Mouse (Mus musculus) lung, postnatal 0 days (tissue): ENCODE measurements around the gene Clcn2. TPM values are rescaled to one million over a fixed set of nuclear protein-coding genes. Genes with fewer than 3 reads are reported as not detected.

ENCODE experiments used
- ATAC-seq: fragments of 200-750 bp; cut with Nextera tagmentation; 2 replicates; pipeline ENCODE4 v1.8.0; 2017; ENCODE audit warnings: moderate library complexity
- DNase-seq: peaks from one replicate; pipeline ENCODE4 v3.0.0-alpha.2; 2016; ENCODE audit warnings: low spot score
- H3K27ac ChIP-seq: fragments of 300-500 bp; sonication (generic); 2 replicates; pipeline ENCODE4 v1.5.1; 2014; ENCODE audit warnings: antibody characterized with exemption, mild to moderate bottlenecking, low read length, mixed read lengths
- H3K27me3 ChIP-seq: fragments of 300-500 bp; sonication (generic); replicated peaks from 2 replicates; pipeline ENCODE4 v1.6.1; 2014; ENCODE audit warnings: low read length, mixed read lengths; ENCODE audit not compliant: insufficient read depth
- H3K36me3 ChIP-seq: fragments of 300-500 bp; sonication (generic); 2 replicates; pipeline ENCODE4 v1.6.1; 2014; ENCODE audit warnings: low read length, mixed read lengths; ENCODE audit not compliant: insufficient read depth
- H3K4me1 ChIP-seq: fragments of 300-500 bp; sonication (generic); 2 replicates; pipeline ENCODE4 v1.6.1; 2014; ENCODE audit warnings: antibody characterized with exemption, low read depth, low read length, mixed read lengths; ENCODE audit not compliant: insufficient read depth
- H3K4me2 ChIP-seq: fragments of 300-500 bp; sonication (generic); replicated peaks from 2 replicates; pipeline ENCODE4 v1.6.1; 2014; ENCODE audit warnings: low read depth, mild to moderate bottlenecking, low read length, moderate library complexity, mixed read lengths
- H3K4me3 ChIP-seq: fragments of 300-500 bp; sonication (generic); 2 replicates; pipeline ENCODE4 v1.5.1; 2014; ENCODE audit warnings: low read depth, low read length
- H3K9ac ChIP-seq: fragments of 300-500 bp; sonication (generic); replicated peaks from 2 replicates; pipeline ENCODE4 v1.6.1; 2014; ENCODE audit warnings: low read depth, mild to moderate bottlenecking
- H3K9me3 ChIP-seq: fragments of 300-500 bp; sonication (generic); 2 replicates; pipeline ENCODE4 v1.6.1; 2016; ENCODE audit warnings: low read length, mixed read lengths
- CTCF ChIP-seq: IDR thresholded peaks from 2 replicates; pipeline ENCODE4 v1.5.1; 2016; ENCODE audit warnings: antibody characterized with exemption, mild to moderate bottlenecking
- EP300 ChIP-seq: IDR thresholded peaks from 2 replicates; pipeline ENCODE4 v1.6.1; 2016; ENCODE audit warnings: antibody characterized with exemption, mild to moderate bottlenecking, control low read depth
- WGBS: fragments of 180-500 bp; shearing (Covaris S2); extraction: QIAGEN DNeasy Blood & Tissue Kit; methylation state at CpG from one replicate; pipeline ENCODE4 v1.1.7; 2014; 5-methylcytosine and 5-hydroxymethylcytosine counted together
- polyA plus RNA-seq: library from polyadenylated mRNA; unstranded; fragments of >200 nt; fragmentation: Nextera tagmentation; extraction: Ambion mirVana; gene quantifications from 2 replicates; pipeline ENCODE4 v1.2.1, GENCODE M21; 2015

Clcn2 gene
- polyA plus RNA-seq, 1 experiment from 2014 or later: 1.8 TPM

- H3K9me3 ChIP-seq: no peaks in the 10 kb centered on the region
- ATAC-seq (no peak), DNase-seq (no peak)
- no peaks in the 10 kb centered on the region for H3K4me1 ChIP-seq
- WGBS: 79% methylated on average over 7 of the region's 7 CpGs
- H3K4me2 ChIP-seq: no peak overlapping the region
- H3K27me3 ChIP-seq: no peaks in the 10 kb centered on the region
- TF ChIP-seq EP300 (no peak), CTCF (no peak)
- H3K9ac ChIP-seq: no peak overlapping the region
- H3K27ac ChIP-seq: no peak overlapping the region
- no peaks in the 10 kb centered on the region for H3K36me3 ChIP-seq
- no peak overlapping the region for H3K4me3 ChIP-seq
These were observed 7.8 kb upstream of the Clcn2 start for GRCm38 (mm10) chr16:20725321-20725720.

- Histone ChIP-seq H3K36me3 (no peaks in the 10 kb centered on the region), H3K9ac (no peak overlapping the region), H3K27me3 (no peaks in the 10 kb centered on the region), H3K9me3 (no peaks in the 10 kb centered on the region), H3K4me2 (no peak overlapping the region), H3K4me3 (no peak overlapping the region), H3K27ac (no peak overlapping the region), H3K4me1 (no peaks in the 10 kb centered on the region)
- 31% methylated on average over 5 of the region's 5 CpGs for WGBS
- ATAC-seq (peak; percentile 84), DNase-seq (peak; percentile 82)
- TF ChIP-seq EP300 (no peak), CTCF (peak; percentile 97)
These were observed 6.8 kb upstream of the Clcn2 start for GRCm38 (mm10) chr16:20724338-20724748.

- no peak for ATAC-seq
- no peak overlapping the region for H3K27ac ChIP-seq
- H3K9ac ChIP-seq: no peak overlapping the region
- no peaks in the 10 kb centered on the region for H3K27me3 ChIP-seq
- H3K36me3 ChIP-seq: no peaks in the 10 kb centered on the region
- no peaks in the 10 kb centered on the region for H3K9me3 ChIP-seq
- H3K4me1 ChIP-seq: peaks cover 5% of the 10 kb centered on the region; the same call in 1 of the 2 replicates
- no peak for DNase-seq
- no peak overlapping the region for H3K4me2 ChIP-seq
- 35% methylated on average over 4 of the region's 4 CpGs for WGBS
- no peak for TF ChIP-seq EP300
- TF ChIP-seq CTCF: no peak
- no peak overlapping the region for H3K4me3 ChIP-seq
These were observed 5.7 kb upstream of the Clcn2 start for GRCm38 (mm10) chr16:20723247-20723646.

GRCm38 (mm10) chr16:20722736-20723135 is 5.2 kb upstream of the Clcn2 start:
- no peak overlapping the region for H3K9ac ChIP-seq
- no peak overlapping the region for H3K27ac ChIP-seq
- no peak for DNase-seq
- no peaks in the 10 kb centered on the region for H3K27me3 ChIP-seq
- ATAC-seq: no peak
- TF ChIP-seq CTCF (no peak), EP300 (no peak)
- no peaks in the 10 kb centered on the region for H3K36me3 ChIP-seq
- WGBS: 53% methylated on average over 4 of the region's 4 CpGs
- no peak overlapping the region for H3K4me2 ChIP-seq
- no peak overlapping the region for H3K4me3 ChIP-seq
- peaks cover 7% of the 10 kb centered on the region; the same call in 1 of the 2 replicates for H3K4me1 ChIP-seq
- H3K9me3 ChIP-seq: no peaks in the 10 kb centered on the region

- Histone ChIP-seq H3K4me1 (peaks cover 9% of the 10 kb centered on the region; the same call in 1 of the 2 replicates), H3K36me3 (no peaks in the 10 kb centered on the region), H3K27me3 (no peaks in the 10 kb centered on the region), H3K9ac (no peak overlapping the region), H3K4me3 (no peak overlapping the region), H3K4me2 (no peak overlapping the region), H3K27ac (no peak overlapping the region), H3K9me3 (no peaks in the 10 kb centered on the region)
- WGBS: 78% methylated on average over 10 of the region's 10 CpGs
- no peak for TF ChIP-seq EP300
- TF ChIP-seq CTCF: no peak
- ATAC-seq (no peak), DNase-seq (no peak)
These were observed 4.3 kb upstream of the Clcn2 start for GRCm38 (mm10) chr16:20721808-20722207.

GRCm38 (mm10) chr16:20717978-20718670 is 578 bp upstream of the Clcn2 start:
- Histone ChIP-seq H3K27me3 (no peaks in the 10 kb centered on the region), H3K9me3 (no peaks in the 10 kb centered on the region), H3K4me1 (peaks cover 15% of the 10 kb centered on the region; the same call in 1 of the 2 replicates), H3K4me2 (peak overlapping the region; percentile 87), H3K36me3 (no peaks in the 10 kb centered on the region), H3K27ac (peak overlapping the region; percentile 91), H3K4me3 (peak overlapping the region; percentile 64), H3K9ac (peak overlapping the region; percentile 43)
- ATAC-seq (peak; percentile 34), DNase-seq (no peak)
- WGBS: 2% methylated on average over 18 of the region's 18 CpGs
- TF ChIP-seq EP300 (no peak; the same call in 1 of the 2 replicates), CTCF (0 out of 2 replicates have a peak, but pooled peaks have one; percentile 1)
